Mouse (Mus musculus): ENCODE data around the gene Casd1. TPM values are rescaled to one million over a fixed set of nuclear protein-coding genes. Genes with fewer than 3 reads are reported as not detected.
A peak's percentile ranks its signal among the peaks of the same experiment; 100 is the strongest.
"Not testable (repeated sequence)": the region's sequence is repeated elsewhere in the genome, so short reads cannot be mapped to it uniquely, and the experiment has no call there.

Gene Casd1
- polyA plus RNA-seq, 1 experiment from 2014 or later, result 22.7 TPM

- ATAC-seq, result no peak
- Histone ChIP-seq H3K4me1 (replicated peaks) (no peaks in the 10 kb centered on the region), H3K27me3 (replicated peaks) (no peaks in the 10 kb centered on the region), H3K9ac (no peak overlapping the region), H3K4me3 (replicated peaks) (no peak overlapping the region), H3K27ac (no peak overlapping the region), H3K9me3 (no peaks in the 10 kb centered on the region), H3K36me3 (no peaks in the 10 kb centered on the region), H3K4me2 (replicated peaks) (no peak overlapping the region)
- WGBS, result 49% methylated on average over 3 of the region's 3 CpGs
These were observed 30.8 kb downstream of the Casd1 start for GRCm38 (mm10) chr6:4631464-4631863.

GRCm38 (mm10) chr6:4633189-4633588 is 32.5 kb downstream of the Casd1 start:
- Histone ChIP-seq H3K4me2 (replicated peaks) (no peak overlapping the region), H3K27me3 (replicated peaks) (no peaks in the 10 kb centered on the region), H3K4me1 (replicated peaks) (no peaks in the 10 kb centered on the region), H3K9me3 (no peaks in the 10 kb centered on the region), H3K4me3 (replicated peaks) (no peak overlapping the region), H3K9ac (no peak overlapping the region), H3K27ac (no peak overlapping the region), H3K36me3 (no peaks in the 10 kb centered on the region)
- no peak for ATAC-seq
- 96% methylated on average over 4 of the region's 4 CpGs for whole genome bisulfite sequencing

- Histone ChIP-seq H3K4me2 (replicated peaks) (no peak overlapping the region), H3K4me3 (replicated peaks) (no peak overlapping the region), H3K9ac (no peak overlapping the region), H3K27ac (no peak overlapping the region), H3K36me3 (no peaks in the 10 kb centered on the region), H3K9me3 (no peaks in the 10 kb centered on the region), H3K27me3 (replicated peaks) (no peaks in the 10 kb centered on the region), H3K4me1 (replicated peaks) (no peaks in the 10 kb centered on the region)
- 24% methylated on average over 1 of the region's 1 CpGs for WGBS
- no peak for ATAC-seq
These were observed 34.2 kb downstream of the Casd1 start for GRCm38 (mm10) chr6:4634804-4635203.

- H3K4me2 ChIP-seq (replicated peaks), result no peak overlapping the region
- 69% methylated on average over 7 of the region's 7 CpGs for WGBS
- no peaks in the 10 kb centered on the region for H3K9me3 ChIP-seq
- H3K36me3 ChIP-seq, result no peaks in the 10 kb centered on the region
- H3K27me3 ChIP-seq (replicated peaks), result no peaks in the 10 kb centered on the region
- no peak for ATAC-seq
- H3K4me1 ChIP-seq (replicated peaks), result no peaks in the 10 kb centered on the region
- no peak overlapping the region for H3K4me3 ChIP-seq (replicated peaks)
- no peak overlapping the region for H3K27ac ChIP-seq
- no peak overlapping the region for H3K9ac ChIP-seq
These were observed 41.4 kb downstream of the Casd1 start for GRCm38 (mm10) chr6:4642068-4642467.

GRCm38 (mm10) chr6:4647351-4647750 is 46.7 kb downstream of the Casd1 start:
- Histone ChIP-seq H3K36me3 (no peaks in the 10 kb centered on the region), H3K27me3 (replicated peaks) (no peaks in the 10 kb centered on the region), H3K9me3 (no peaks in the 10 kb centered on the region), H3K9ac (no peak overlapping the region), H3K27ac (no peak overlapping the region), H3K4me3 (replicated peaks) (no peak overlapping the region), H3K4me1 (replicated peaks) (no peaks in the 10 kb centered on the region), H3K4me2 (replicated peaks) (no peak overlapping the region)
- 57% methylated on average over 3 of the region's 3 CpGs for WGBS
- no peak for ATAC-seq

GRCm38 (mm10) chr6:4652596-4653134 is 52.0 kb downstream of the Casd1 start:
- Histone ChIP-seq H3K4me1 (replicated peaks) (no peaks in the 10 kb centered on the region), H3K36me3 (no peaks in the 10 kb centered on the region), H3K9ac (no peak overlapping the region), H3K4me3 (replicated peaks) (no peak overlapping the region), H3K4me2 (replicated peaks) (no peak overlapping the region), H3K27me3 (replicated peaks) (no peaks in the 10 kb centered on the region), H3K9me3 (no peaks in the 10 kb centered on the region), H3K27ac (no peak overlapping the region)
- WGBS, result 74% methylated on average over 8 of the region's 8 CpGs
- ATAC-seq, result no peak

GRCm38 (mm10) chr6:4653741-4654140 is 53.1 kb downstream of the Casd1 start:
- H3K9ac ChIP-seq; H3K4me2 ChIP-seq (replicated peaks); H3K27ac ChIP-seq; H3K36me3 ChIP-seq; H3K4me1 ChIP-seq (replicated peaks); H3K9me3 ChIP-seq; H3K27me3 ChIP-seq (replicated peaks); H3K4me3 ChIP-seq (replicated peaks); ATAC-seq: not testable (repeated sequence)
- 96% methylated on average over 12 of the region's 12 CpGs for WGBS

GRCm38 (mm10) chr6:4655466-4655865 is 54.8 kb downstream of the Casd1 start:
- 34% methylated on average over 5 of the region's 5 CpGs for WGBS
- no peak overlapping the region for H3K9ac ChIP-seq

GRCm38 (mm10) chr6:4655924-4656323 is 55.3 kb downstream of the Casd1 start:
- H3K36me3 ChIP-seq, result no peaks in the 10 kb centered on the region
- ATAC-seq, result no peak
- H3K4me2 ChIP-seq (replicated peaks), result no peak overlapping the region
- H3K27ac ChIP-seq, result no peak overlapping the region
- 84% methylated on average over 4 of the region's 4 CpGs for WGBS
- H3K4me1 ChIP-seq (replicated peaks), result no peaks in the 10 kb centered on the region
- H3K9me3 ChIP-seq, result no peaks in the 10 kb centered on the region
- H3K4me3 ChIP-seq (replicated peaks), result no peak overlapping the region
- no peaks in the 10 kb centered on the region for H3K27me3 ChIP-seq (replicated peaks)
- H3K9ac ChIP-seq, result no peak overlapping the region

More at GRCm38 (mm10) chr6:4655466-4655865, 54.8 kb downstream of the Casd1 start:
- ATAC-seq, result no peak
- Histone ChIP-seq H3K36me3 (no peaks in the 10 kb centered on the region), H3K27ac (no peak overlapping the region), H3K4me1 (replicated peaks) (no peaks in the 10 kb centered on the region), H3K4me3 (replicated peaks) (no peak overlapping the region), H3K4me2 (replicated peaks) (no peak overlapping the region), H3K27me3 (replicated peaks) (no peaks in the 10 kb centered on the region), H3K9me3 (no peaks in the 10 kb centered on the region)

GRCm38 (mm10) chr6:4658861-4659260 is 58.2 kb downstream of the Casd1 start:
- Histone ChIP-seq H3K27me3 (replicated peaks) (no peaks in the 10 kb centered on the region), H3K9ac (no peak overlapping the region), H3K36me3 (no peaks in the 10 kb centered on the region), H3K27ac (no peak overlapping the region), H3K9me3 (no peaks in the 10 kb centered on the region), H3K4me1 (replicated peaks) (no peaks in the 10 kb centered on the region), H3K4me2 (replicated peaks) (no peak overlapping the region), H3K4me3 (replicated peaks) (no peak overlapping the region)
- 83% methylated on average over 13 of the region's 13 CpGs for WGBS
- ATAC-seq, result no peak

- no peak overlapping the region for H3K27ac ChIP-seq
- H3K9me3 ChIP-seq, result no peaks in the 10 kb centered on the region
- H3K9ac ChIP-seq, result no peak overlapping the region
- H3K4me1 ChIP-seq (replicated peaks), result no peaks in the 10 kb centered on the region
- H3K4me2 ChIP-seq (replicated peaks), result no peak overlapping the region
- H3K36me3 ChIP-seq, result no peaks in the 10 kb centered on the region
- 0 out of 2 replicates have a peak, but pooled peaks have one; percentile 49 for ATAC-seq
- no peaks in the 10 kb centered on the region for H3K27me3 ChIP-seq (replicated peaks)
- 42% methylated on average over 2 of the region's 2 CpGs for WGBS
- no peak overlapping the region for H3K4me3 ChIP-seq (replicated peaks)
These were observed 62.9 kb downstream of the Casd1 start for GRCm38 (mm10) chr6:4663516-4663915.

- Histone ChIP-seq H3K4me1 (replicated peaks) (no peaks in the 10 kb centered on the region), H3K27me3 (replicated peaks) (no peaks in the 10 kb centered on the region), H3K9ac (no peak overlapping the region), H3K9me3 (no peaks in the 10 kb centered on the region), H3K4me3 (replicated peaks) (no peak overlapping the region), H3K36me3 (no peaks in the 10 kb centered on the region), H3K27ac (no peak overlapping the region), H3K4me2 (replicated peaks) (no peak overlapping the region)
- no peak for ATAC-seq
- WGBS, result 58% methylated on average over 2 of the region's 2 CpGs
These were observed 63.7 kb downstream of the Casd1 start for GRCm38 (mm10) chr6:4664313-4664712.

GRCm38 (mm10) chr6:4665154-4665553 is 64.5 kb downstream of the Casd1 start:
- Histone ChIP-seq H3K9ac (no peak overlapping the region), H3K9me3 (no peaks in the 10 kb centered on the region), H3K4me1 (replicated peaks) (no peaks in the 10 kb centered on the region), H3K4me3 (replicated peaks) (no peak overlapping the region), H3K36me3 (no peaks in the 10 kb centered on the region), H3K27ac (no peak overlapping the region), H3K27me3 (replicated peaks) (no peaks in the 10 kb centered on the region), H3K4me2 (replicated peaks) (no peak overlapping the region)
- no peak for ATAC-seq
- WGBS, result 89% methylated on average over 6 of the region's 6 CpGs

Measured in intestine, embryonic 15.5 days (tissue).